Mouse (Mus musculus) cerebellum, adult 2 months (tissue): Measurements from ENCODE around the gene Gpatch4.

Source experiments
- CTCF ChIP-seq: fragments of 200-500 bp; IDR thresholded peaks from 2 replicates; pipeline ENCODE4 v1.5.1; 2011; ENCODE audit warnings: low read depth, mild to moderate bottlenecking, control low read depth, low read length, moderate library complexity, borderline replicate concordance; ENCODE audit not compliant: insufficient read depth
- POLR2A ChIP-seq: fragments of 200-500 bp; IDR thresholded peaks from 2 replicates; pipeline ENCODE4 v1.6.1; 2011; ENCODE audit warnings: low read length, control low read depth, borderline replicate concordance; ENCODE audit not compliant: insufficient read depth

GRCm38 (mm10) chr3:88023192-88024074 lies 19.5 kb upstream of the Gpatch4 start:
- TF ChIP-seq POLR2A (no peak), CTCF (no peak)
